Mouse (Mus musculus): ENCODE measurements at regions not wholly inside any gene's neighbourhood (a gene's known extent, or its start where the extent isn't known, plus 50 kb on each side); places are given as distances from the start of the nearest gene placed in this dataset.
A peak's percentile ranks its signal among the peaks of the same experiment; 100 is the strongest.

- DNase-seq: no peak
Observed at GRCm38 (mm10) chr14:67181586-67181985, 1172.6 kb upstream of the Gulo start.

GRCm38 (mm10) chr14:67179549-67179948 is 1170.5 kb upstream of the Gulo start:
- DNase-seq: no peak

GRCm38 (mm10) chr14:67178329-67179039 is 1169.5 kb upstream of the Gulo start:
- DNase-seq: no peak

- DNase-seq: no peak
Observed at GRCm38 (mm10) chr14:67176672-67177071, 1167.7 kb upstream of the Gulo start.

GRCm38 (mm10) chr14:67176100-67176499 is 1167.1 kb upstream of the Gulo start:
- DNase-seq: no peak

GRCm38 (mm10) chr14:67174929-67175328 is 1165.9 kb upstream of the Gulo start:
- no peak for DNase-seq

GRCm38 (mm10) chr14:67170801-67171200 is 1161.8 kb upstream of the Gulo start:
- no peak for DNase-seq

- no peak for DNase-seq
Observed at GRCm38 (mm10) chr14:67170248-67170647, 1161.2 kb upstream of the Gulo start.

- DNase-seq: no peak
Observed at GRCm38 (mm10) chr14:67169201-67169600, 1160.2 kb upstream of the Gulo start.

GRCm38 (mm10) chr14:67159996-67160395 is 1151.0 kb upstream of the Gulo start:
- DNase-seq: no peak

- no peak for DNase-seq
Observed at GRCm38 (mm10) chr14:67158867-67159266, 1149.9 kb upstream of the Gulo start.

- no peak for DNase-seq
Observed at GRCm38 (mm10) chr14:67156366-67156765, 1147.4 kb upstream of the Gulo start.

GRCm38 (mm10) chr14:67153621-67154020 is 1144.6 kb upstream of the Gulo start:
- DNase-seq: no peak

- DNase-seq: peak; percentile 49
Observed at GRCm38 (mm10) chr14:67149961-67150471, 1141.0 kb upstream of the Gulo start.

GRCm38 (mm10) chr14:67149091-67149490 is 1140.1 kb upstream of the Gulo start:
- DNase-seq: no peak

- DNase-seq: no peak
Observed at GRCm38 (mm10) chr14:67146602-67147001, 1137.6 kb upstream of the Gulo start.

GRCm38 (mm10) chr14:67145046-67145445 is 1136.0 kb upstream of the Gulo start:
- no peak for DNase-seq

- DNase-seq: no peak
Observed at GRCm38 (mm10) chr14:67144461-67144985, 1135.5 kb upstream of the Gulo start.

GRCm38 (mm10) chr14:67143826-67144225 is 1134.8 kb upstream of the Gulo start:
- DNase-seq: no peak

- DNase-seq: no peak
Observed at GRCm38 (mm10) chr14:67142556-67143250, 1133.7 kb upstream of the Gulo start.

GRCm38 (mm10) chr14:67141581-67142441 is 1132.8 kb upstream of the Gulo start:
- DNase-seq: peak; percentile 73

- no peak for DNase-seq
Observed at GRCm38 (mm10) chr14:67141151-67141550, 1132.1 kb upstream of the Gulo start.
